Mouse (Mus musculus): ENCODE results near the gene Gm10424. TPM values are rescaled to one million over a fixed set of nuclear protein-coding genes. Genes with fewer than 3 reads are reported as not detected.
"Not testable (repeated sequence)": the region's sequence is repeated elsewhere in the genome, so short reads cannot be mapped to it uniquely, and the experiment has no call there.

Gene Gm10424
- total RNA-seq (2015; ENCODE audit: low replicate concordance) (not detected in 2 replicates), total RNA-seq (2017; ENCODE audit: low replicate concordance) (not detected in 2 replicates)

DNA sequence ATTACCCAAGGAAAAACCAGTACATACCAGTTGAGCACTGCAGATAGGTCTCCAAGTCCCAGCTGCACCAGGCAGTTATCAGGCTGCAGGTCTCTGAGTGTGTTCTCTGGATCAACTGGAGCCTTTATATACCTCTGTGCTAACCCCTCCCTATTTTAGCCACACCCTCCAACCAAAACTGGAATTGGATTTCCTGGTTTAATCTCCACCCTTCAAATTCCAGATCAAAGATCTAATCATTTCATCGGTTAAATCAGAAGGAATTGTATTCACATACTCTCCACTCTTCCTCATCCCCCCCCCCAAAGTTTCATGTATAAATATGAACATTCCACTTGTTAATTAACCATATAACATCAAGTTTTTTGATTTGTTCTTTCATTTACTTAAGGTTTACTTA, at the start of gene Gm10424:
TSS of gene Gm10424 (minus strand) at position 101 of the 400 bp plus-strand sequence.
- ATAC-seq (replicated peaks; ENCODE audit: low FRiP score, poor library complexity, severe bottlenecking) = not testable (repeated sequence)

GRCm38 (mm10) chr5:95305611-95306010, 33.0 kb upstream of the Gm10424 start, which contains the start of gene Gm3259:
TSS of gene Gm3259 (plus strand) at chr5:95305911.
- not testable (repeated sequence) for ATAC-seq (replicated peaks; ENCODE audit: low FRiP score, poor library complexity, severe bottlenecking)

Other genes with a start within 250 kb of the Gm10424 start
- not detected in 2 replicates for gene Gm7942, start 165.8 kb downstream of the Gm10424 start, total RNA-seq (2015; ENCODE audit: low replicate concordance)
- not detected in 2 replicates for gene Gm7942, start 165.8 kb downstream of the Gm10424 start, total RNA-seq (2017; ENCODE audit: low replicate concordance)
- not detected in 2 replicates for gene Gm16513, start 90.1 kb downstream of the Gm10424 start, total RNA-seq (2015; ENCODE audit: low replicate concordance)
- gene Gm16513, start 90.1 kb downstream of the Gm10424 start, total RNA-seq (2017; ENCODE audit: low replicate concordance) = 0.56 TPM in 1 of 2 replicates, not detected in the other
- gene Gm3259, start 33.1 kb upstream of the Gm10424 start, total RNA-seq (2015; ENCODE audit: low replicate concordance) = not detected in 2 replicates
- gene Gm3259, start 33.1 kb upstream of the Gm10424 start, total RNA-seq (2017; ENCODE audit: low replicate concordance) = not detected in 2 replicates
- not detected in 2 replicates for gene D5Ertd577e, start 184.0 kb upstream of the Gm10424 start, total RNA-seq (2015; ENCODE audit: low replicate concordance)
- gene D5Ertd577e, start 184.0 kb upstream of the Gm10424 start, total RNA-seq (2017; ENCODE audit: low replicate concordance) = not detected in 2 replicates
- not detected in 2 replicates for gene Gm3286, start 238.0 kb upstream of the Gm10424 start, total RNA-seq (2015; ENCODE audit: low replicate concordance)
- 1.4 TPM in 1 of 2 replicates, not detected in the other for gene Gm3286, start 238.0 kb upstream of the Gm10424 start, total RNA-seq (2017; ENCODE audit: low replicate concordance)

Measured in erythroblast, adult 5-6 weeks (primary cell).